Mouse (Mus musculus): ENCODE data around the gene Sncg. TPM values are rescaled to one million over a fixed set of nuclear protein-coding genes. Genes with fewer than 3 reads are reported as not detected.

The Sncg gene
- 0.41 and 0.59 TPM in 2 replicates for polyA plus RNA-seq (2012; rRNA removed)

GRCm38 (mm10) chr14:34374577-34374976 lies at the start of gene Sncg:
Sncg (minus strand) TSS chr14:34374789.

GRCm38 (mm10) chr14:34375415-34375904 lies 871 bp upstream of the Sncg start, which contains the start of gene Mmrn2:
Mmrn2 (plus strand) TSS chr14:34375465.

GRCm38 (mm10) chr14:34355301-34355700 lies 19.3 kb downstream of the Sncg start, which contains the start of gene Fam25c:
Fam25c (minus strand) TSS chr14:34355433.

Other genes with a start within 250 kb of the Sncg start
- gene Npy4r, start 222.3 kb downstream of the Sncg start, polyA plus RNA-seq (2012; rRNA removed): 0.01 TPM in 2 replicates
- 0.02 and 0.07 TPM in 2 replicates for gene Gprin2, start 173.1 kb downstream of the Sncg start, polyA plus RNA-seq (2012; rRNA removed)
- 0.43 and 0.53 TPM in 2 replicates for gene Syt15, start 155.2 kb downstream of the Sncg start, polyA plus RNA-seq (2012; rRNA removed)
- 10.8 and 12.0 TPM in 2 replicates for gene Shld2, start 64.3 kb downstream of the Sncg start, polyA plus RNA-seq (2012; rRNA removed)
- gene Glud1, start 64.1 kb downstream of the Sncg start, polyA plus RNA-seq (2012; rRNA removed): 304 and 319 TPM in 2 replicates
- 1.5 and 1.9 TPM in 2 replicates for gene Fam25c, start 19.4 kb downstream of the Sncg start, polyA plus RNA-seq (2012; rRNA removed)
- gene Mmrn2, start 676 bp upstream of the Sncg start, polyA plus RNA-seq (2012; rRNA removed): 2.2 TPM in 2 replicates
- gene Bmpr1a, start 128.6 kb upstream of the Sncg start, polyA plus RNA-seq (2012; rRNA removed): 4.8 and 4.9 TPM in 2 replicates
- gene 9230112D13Rik, start 148.0 kb upstream of the Sncg start, polyA plus RNA-seq (2012; rRNA removed): not detected in 2 replicates
- gene Ldb3, start 213.9 kb upstream of the Sncg start, polyA plus RNA-seq (2012; rRNA removed): 0.08 and 0.19 TPM in 2 replicates
- not detected in 2 replicates for gene Opn4, start 225.4 kb upstream of the Sncg start, polyA plus RNA-seq (2012; rRNA removed)

Data from liver, embryonic 18 days (tissue).